Mouse (Mus musculus): ENCODE measurements around the gene Idh2. TPM values are rescaled to one million over a fixed set of nuclear protein-coding genes. Genes with fewer than 3 reads are reported as not detected.
A peak's percentile ranks its signal among the peaks of the same experiment; 100 is the strongest.

The Idh2 gene
- polyA plus RNA-seq, 1 experiment from 2014 or later, result 498 TPM

- Histone ChIP-seq H3K4me2 (replicated peaks) (no peak overlapping the region), H3K27ac (no peak overlapping the region), H3K4me1 (peaks cover 5% of the 10 kb centered on the region; the same call in 1 of the 2 replicates), H3K4me3 (no peak overlapping the region), H3K9me3 (no peaks in the 10 kb centered on the region), H3K9ac (no peak overlapping the region), H3K36me3 (no peaks in the 10 kb centered on the region), H3K27me3 (no peaks in the 10 kb centered on the region)
- WGBS, result 59% methylated on average over 5 of the region's 5 CpGs
- ATAC-seq (ENCODE audit: insufficient number of reproducible peaks, insufficient read depth, low FRiP score, low TSS enrichment), result 0 out of 2 replicates have a peak, but pooled peaks have one; percentile 28
These were observed 5.9 kb upstream of the Idh2 start for GRCm38 (mm10) chr7:80121083-80121482.

- Histone ChIP-seq H3K4me3 (no peak overlapping the region), H3K27ac (no peak overlapping the region), H3K27me3 (no peaks in the 10 kb centered on the region), H3K4me2 (replicated peaks) (no peak overlapping the region), H3K9ac (no peak overlapping the region), H3K36me3 (no peaks in the 10 kb centered on the region), H3K9me3 (no peaks in the 10 kb centered on the region), H3K4me1 (peaks cover 12% of the 10 kb centered on the region)
- no peak for ATAC-seq (ENCODE audit: insufficient number of reproducible peaks, insufficient read depth, low FRiP score, low TSS enrichment)
- WGBS, result 75% methylated on average over 4 of the region's 4 CpGs
These were observed 4.0 kb upstream of the Idh2 start for GRCm38 (mm10) chr7:80119198-80119597.

- Histone ChIP-seq H3K27me3 (no peaks in the 10 kb centered on the region), H3K4me1 (peaks cover 36% of the 10 kb centered on the region), H3K27ac (no peak overlapping the region), H3K36me3 (no peaks in the 10 kb centered on the region), H3K4me2 (replicated peaks) (peak overlapping the region; percentile 89), H3K9ac (no peak overlapping the region), H3K4me3 (peak overlapping the region; percentile 75; the same call in 1 of the 2 replicates), H3K9me3 (no peaks in the 10 kb centered on the region)
- no peak for ATAC-seq (ENCODE audit: insufficient number of reproducible peaks, insufficient read depth, low FRiP score, low TSS enrichment)
- WGBS, result 70% methylated on average over 2 of the region's 2 CpGs
These were observed 966 bp upstream of the Idh2 start for GRCm38 (mm10) chr7:80116158-80116557.

GRCm38 (mm10) chr7:80114451-80115223 lies 555 bp downstream of the Idh2 start:
- peaks cover 37% of the 10 kb centered on the region for H3K4me1 ChIP-seq
- WGBS, result under 1% methylated on average over 49 of the region's 52 CpGs

GRCm38 (mm10) chr7:80113989-80114388 lies 1.2 kb downstream of the Idh2 start:
- Histone ChIP-seq H3K4me1 (peaks cover 37% of the 10 kb centered on the region), H3K4me3 (peak overlapping the region; percentile 75), H3K27me3 (no peaks in the 10 kb centered on the region), H3K27ac (peak overlapping the region; percentile 96), H3K9me3 (no peaks in the 10 kb centered on the region), H3K9ac (peak overlapping the region; percentile 94), H3K36me3 (peaks cover 15% of the 10 kb centered on the region), H3K4me2 (replicated peaks) (peak overlapping the region; percentile 89)
- 7% methylated on average over 10 of the region's 10 CpGs for WGBS
- ATAC-seq (ENCODE audit: insufficient number of reproducible peaks, insufficient read depth, low FRiP score, low TSS enrichment), result no peak

More at GRCm38 (mm10) chr7:80114451-80115223, 555 bp downstream of the Idh2 start:
- no peaks in the 10 kb centered on the region for H3K9me3 ChIP-seq
- H3K27me3 ChIP-seq, result no peaks in the 10 kb centered on the region
- H3K9ac ChIP-seq, result peak overlapping the region; percentile 94
- H3K4me3 ChIP-seq, result peak overlapping the region; percentile 75
- H3K36me3 ChIP-seq, result peaks cover 8% of the 10 kb centered on the region
- H3K4me2 ChIP-seq (replicated peaks), result peak overlapping the region; percentile 89
- ATAC-seq (ENCODE audit: insufficient number of reproducible peaks, insufficient read depth, low FRiP score, low TSS enrichment), result peak; percentile 80
- peak overlapping the region; percentile 96 for H3K27ac ChIP-seq

- no peak overlapping the region for H3K9ac ChIP-seq
- H3K9me3 ChIP-seq, result no peaks in the 10 kb centered on the region
- H3K4me1 ChIP-seq, result peaks cover 37% of the 10 kb centered on the region
- H3K36me3 ChIP-seq, result peaks cover 37% of the 10 kb centered on the region
- H3K27me3 ChIP-seq, result no peaks in the 10 kb centered on the region
- H3K4me2 ChIP-seq (replicated peaks), result no peak overlapping the region
- ATAC-seq (ENCODE audit: insufficient number of reproducible peaks, insufficient read depth, low FRiP score, low TSS enrichment), result no peak
- WGBS, result 82% methylated on average over 9 of the region's 9 CpGs
- no peak overlapping the region for H3K4me3 ChIP-seq
- no peak overlapping the region for H3K27ac ChIP-seq
These were observed 3.8 kb downstream of the Idh2 start for GRCm38 (mm10) chr7:80111066-80112045.

GRCm38 (mm10) chr7:80106441-80106840 lies 8.8 kb downstream of the Idh2 start:
- H3K9me3 ChIP-seq, result no peaks in the 10 kb centered on the region
- no peak overlapping the region for H3K4me3 ChIP-seq
- H3K36me3 ChIP-seq, result peaks cover 63% of the 10 kb centered on the region
- H3K27me3 ChIP-seq, result no peaks in the 10 kb centered on the region
- ATAC-seq (ENCODE audit: insufficient number of reproducible peaks, insufficient read depth, low FRiP score, low TSS enrichment), result no peak
- H3K4me1 ChIP-seq, result peaks cover 10% of the 10 kb centered on the region
- H3K27ac ChIP-seq, result no peak overlapping the region
- H3K9ac ChIP-seq, result no peak overlapping the region
- WGBS, result 95% methylated on average over 1 of the region's 1 CpGs
- no peak overlapping the region for H3K4me2 ChIP-seq (replicated peaks)

- Histone ChIP-seq H3K27me3 (no peaks in the 10 kb centered on the region), H3K4me1 (peaks cover 6% of the 10 kb centered on the region; the same call in 1 of the 2 replicates), H3K9me3 (no peaks in the 10 kb centered on the region), H3K27ac (no peak overlapping the region), H3K9ac (no peak overlapping the region), H3K4me2 (replicated peaks) (no peak overlapping the region), H3K4me3 (no peak overlapping the region), H3K36me3 (peaks cover 68% of the 10 kb centered on the region)
- WGBS, result 92% methylated on average over 4 of the region's 4 CpGs
- ATAC-seq (ENCODE audit: insufficient number of reproducible peaks, insufficient read depth, low FRiP score, low TSS enrichment), result no peak
These were observed 9.4 kb downstream of the Idh2 start for GRCm38 (mm10) chr7:80105637-80106390.

GRCm38 (mm10) chr7:80103335-80103734 lies 11.9 kb downstream of the Idh2 start:
- no peaks in the 10 kb centered on the region for H3K27me3 ChIP-seq
- ATAC-seq (ENCODE audit: insufficient number of reproducible peaks, insufficient read depth, low FRiP score, low TSS enrichment), result no peak
- H3K36me3 ChIP-seq, result peaks cover 75% of the 10 kb centered on the region
- H3K9me3 ChIP-seq, result no peaks in the 10 kb centered on the region
- H3K4me1 ChIP-seq, result peaks cover 3% of the 10 kb centered on the region; the same call in 1 of the 2 replicates
- H3K9ac ChIP-seq, result no peak overlapping the region
- 84% methylated on average over 3 of the region's 3 CpGs for whole genome bisulfite sequencing
- H3K4me2 ChIP-seq (replicated peaks), result no peak overlapping the region
- H3K27ac ChIP-seq, result no peak overlapping the region
- no peak overlapping the region for H3K4me3 ChIP-seq

- Histone ChIP-seq H3K4me3 (no peak overlapping the region), H3K9ac (no peak overlapping the region), H3K9me3 (no peaks in the 10 kb centered on the region), H3K36me3 (peaks cover 98% of the 10 kb centered on the region), H3K27ac (no peak overlapping the region), H3K4me2 (replicated peaks) (no peak overlapping the region), H3K4me1 (no peaks in the 10 kb centered on the region), H3K27me3 (no peaks in the 10 kb centered on the region)
- ATAC-seq (ENCODE audit: insufficient number of reproducible peaks, insufficient read depth, low FRiP score, low TSS enrichment), result no peak
- 96% methylated on average over 13 of the region's 13 CpGs for WGBS
These were observed 16.7 kb downstream of the Idh2 start for GRCm38 (mm10) chr7:80098389-80098976.

Data from embryonic facial prominence, embryonic 12.5 days (tissue).